Mouse (Mus musculus): Measurements from ENCODE around the gene Evx2. TPM values are rescaled to one million over a fixed set of nuclear protein-coding genes. Genes with fewer than 3 reads are reported as not detected.

The Evx2 gene
- total and polyA plus RNA-seq, 3 experiments: not detected

- H3K9me3 ChIP-seq (replicated peaks; ENCODE audit: insufficient read depth, low read length): no peaks in the 10 kb centered on the region
- no peaks in the 10 kb centered on the region for H3K79me2 ChIP-seq (ENCODE audit: control insufficient read depth, insufficient read depth, low read length, poor library complexity)
- H3K4me3 ChIP-seq (ENCODE audit: control insufficient read depth in 1 of 2, insufficient read depth in 1 of 2, low read depth in 2 of 2, low read length in 2 of 2): no peak overlapping the region
- peaks cover under 1 to 2% of the 10 kb centered on the region in 2 experiments for H3K27me3 ChIP-seq (ENCODE audit: control insufficient read depth in 1 of 2, insufficient read depth in 2 of 2, low read length in 2 of 2)
- H3K27ac ChIP-seq (ENCODE audit: control insufficient read depth, low read depth, low read length): no peak overlapping the region
- no peaks in the 10 kb centered on the region for H3K36me3 ChIP-seq (ENCODE audit: control insufficient read depth in 1 of 2, insufficient read depth in 2 of 2, low read length in 2 of 2)
- no peak for TF ChIP-seq ZKSCAN1 (IDR thresholded peaks at IDR 0.05; ENCODE audit: low read depth, low read length)
- TF ChIP-seq USF2 (IDR thresholded peaks at IDR 0.05; ENCODE audit: borderline replicate concordance in 1 of 2, insufficient read depth in 1 of 2, low read depth in 1 of 2, low read length in 2 of 2): no peak
- no peak for TF ChIP-seq RAD21 (IDR thresholded peaks at IDR 0.05; ENCODE audit: low read depth, low read length)
- no peak for TF ChIP-seq MAX (IDR thresholded peaks at IDR 0.05; ENCODE audit: low read length)
- TF ChIP-seq HCFC1 (IDR thresholded peaks at IDR 0.05; ENCODE audit: low read depth, low read length): no peak
- no peak for TF ChIP-seq MYB (IDR thresholded peaks at IDR 0.05; ENCODE audit: low read depth, low read length)
- no peak for TF ChIP-seq UBTF (IDR thresholded peaks at IDR 0.05; ENCODE audit: borderline replicate concordance, insufficient read depth, low read depth, low read length)
- no peak for TF ChIP-seq CHD1 (IDR thresholded peaks at IDR 0.05; ENCODE audit: low read depth, low read length)
- no peak for TF ChIP-seq ELF1 (IDR thresholded peaks at IDR 0.05; ENCODE audit: low read depth, low read length)
- no peak for TF ChIP-seq TCF12 (IDR thresholded peaks at IDR 0.05; ENCODE audit: low read depth, low read length)
- TF ChIP-seq MYC (IDR thresholded peaks at IDR 0.05; ENCODE audit: low read depth, low read length): no peak
- no peak for TF ChIP-seq RCOR1 (IDR thresholded peaks at IDR 0.05; ENCODE audit: low read depth, low read length)
- no peak for TF ChIP-seq ZNF384 (IDR thresholded peaks at IDR 0.05; ENCODE audit: low read depth, low read length)
- TF ChIP-seq USF1 (IDR thresholded peaks at IDR 0.05; ENCODE audit: low read depth, low read length): no peak
- TF ChIP-seq SMC3 (IDR thresholded peaks at IDR 0.05; ENCODE audit: low read depth, low read length): no peak
- no peak for TF ChIP-seq GABPA (IDR thresholded peaks at IDR 0.05; ENCODE audit: low read depth, low read length)
- TF ChIP-seq MXI1 (IDR thresholded peaks at IDR 0.05; ENCODE audit: low read depth, low read length): no peak
- TF ChIP-seq ZMIZ1 (IDR thresholded peaks at IDR 0.05; ENCODE audit: low read depth, low read length): no peak
- no peaks in the 10 kb centered on the region for H3K4me1 ChIP-seq (ENCODE audit: control insufficient read depth in 1 of 2, insufficient read depth in 2 of 2, low read length in 2 of 2)
- no peak for DNase-seq (ENCODE audit: low read depth, low spot score)
- H3K9ac ChIP-seq (ENCODE audit: control insufficient read depth, low read depth, low read length, poor library complexity, severe bottlenecking): no peak overlapping the region
Measured at GRCm38 (mm10) chr2:74682796-74683195, 23.4 kb upstream of the Evx2 start.

GRCm38 (mm10) chr2:74681594-74682531 is 22.5 kb upstream of the Evx2 start:
- Histone ChIP-seq H3K4me1 (ENCODE audit: control insufficient read depth in 1 of 2, insufficient read depth in 2 of 2, low read length in 2 of 2) (no peaks in the 10 kb centered on the region), H3K27me3 (ENCODE audit: control insufficient read depth in 1 of 2, insufficient read depth in 2 of 2, low read length in 2 of 2) (peaks cover 2 to 5% of the 10 kb centered on the region in 2 experiments), H3K9me3 (replicated peaks; ENCODE audit: insufficient read depth, low read length) (no peaks in the 10 kb centered on the region), H3K27ac (ENCODE audit: control insufficient read depth, low read depth, low read length) (no peak overlapping the region), H3K4me3 (ENCODE audit: control insufficient read depth in 1 of 2, insufficient read depth in 1 of 2, low read depth in 2 of 2, low read length in 2 of 2) (no peak overlapping the region), H3K79me2 (ENCODE audit: control insufficient read depth, insufficient read depth, low read length, poor library complexity) (no peaks in the 10 kb centered on the region), H3K36me3 (ENCODE audit: control insufficient read depth in 1 of 2, insufficient read depth in 2 of 2, low read length in 2 of 2) (no peaks in the 10 kb centered on the region), H3K9ac (ENCODE audit: control insufficient read depth, low read depth, low read length, poor library complexity, severe bottlenecking) (no peak overlapping the region)
- TF ChIP-seq KAT2A (conservative IDR thresholded peaks at IDR 0.05; ENCODE audit: low read depth, low read length) (no peak), GATA1 (IDR thresholded peaks at IDR 0.05; ENCODE audit: low read depth, low read length) (no peak), USF2 (IDR thresholded peaks at IDR 0.05; ENCODE audit: borderline replicate concordance in 1 of 2, insufficient read depth in 1 of 2, low read depth in 1 of 2, low read length in 2 of 2) (no peak), USF1 (IDR thresholded peaks at IDR 0.05; ENCODE audit: low read depth, low read length) (no peak), MYC (IDR thresholded peaks at IDR 0.05; ENCODE audit: low read depth, low read length) (no peak), TBP (IDR thresholded peaks at IDR 0.05; ENCODE audit: low read depth, low read length) (no peak), MAX (IDR thresholded peaks at IDR 0.05; ENCODE audit: low read length) (no peak), JUND (IDR thresholded peaks at IDR 0.05; ENCODE audit: low read depth, low read length) (no peak), TAL1 (IDR thresholded peaks at IDR 0.05; ENCODE audit: low read length) (no peak), SIN3A (IDR thresholded peaks at IDR 0.05; ENCODE audit: low read length) (no peak), ZKSCAN1 (IDR thresholded peaks at IDR 0.05; ENCODE audit: low read depth, low read length) (no peak), NRF1 (IDR thresholded peaks at IDR 0.05; ENCODE audit: insufficient read depth, low read depth, low read length, poor library complexity, severe bottlenecking) (no peak), POLR2AphosphoS5 (IDR thresholded peaks at IDR 0.05; ENCODE audit: borderline replicate concordance, low read depth, low read length) (no peak)
- DNase-seq (ENCODE audit: low read depth, low spot score): no peak
